In the genomic region with DNA sequence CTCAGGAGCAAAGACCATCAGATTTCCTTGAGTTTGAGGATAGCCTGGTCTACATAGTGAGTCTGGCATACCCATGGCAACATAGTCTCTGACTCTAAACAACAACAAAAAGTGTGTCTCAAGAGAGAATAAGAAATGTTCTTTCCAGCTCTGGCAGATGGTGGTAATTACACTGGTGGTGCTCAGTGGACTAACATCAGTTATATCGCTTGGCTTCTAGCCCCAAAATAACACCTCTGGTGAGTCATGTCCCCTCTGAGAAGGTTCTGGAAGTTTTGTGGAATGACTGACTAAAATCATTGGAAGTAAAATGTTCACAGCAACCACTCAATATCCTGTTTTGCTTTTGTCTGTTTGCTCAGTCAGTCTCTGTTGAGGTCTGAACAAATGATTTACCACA, we compare ENCODE assay signal across 19 mouse cellular contexts.
"Had no signal": no experiment of that assay in that cellular context is flagged by ENCODE, and none has a peak within 500 bp of the region (broad histone marks: within the 10 kb centered on the region; RNA-seq: fewer than 3 reads in every experiment).

No protein-coding gene starts in this region.

- H3K9me3 ChIP-seq: kidney, embryonic 15.5 days; limb, embryonic 15.5 days; midbrain, embryonic 15.5 days; neural tube, embryonic 13.5 days had no signal

- H3K9ac ChIP-seq: kidney, embryonic 15.5 days; limb, embryonic 15.5 days; liver, embryonic 14.5 days; liver, postnatal 0 days; lung, embryonic 14.5 days; midbrain, embryonic 15.5 days; neural tube, embryonic 13.5 days had no signal

- H3K4me1 ChIP-seq: kidney, embryonic 15.5 days; limb, embryonic 15.5 days; midbrain, embryonic 15.5 days; neural tube, embryonic 13.5 days had no signal

- ATAC-seq: liver, postnatal 0 days; lung, postnatal 0 days; midbrain, embryonic 15.5 days had no signal

- DNase-seq: kidney, adult 11 months; kidney, adult 8-10 months; kidney, postnatal 10 days; kidney, postnatal 4 days; liver, postnatal 0 days; lung, embryonic 14.5 days; retina, postnatal 1 day; right cerebral cortex, postnatal 4 days; spleen, adult 18-20 months; thymus, adult 18-20 months; thymus, postnatal 36 days had no signal

- H3K4me2 ChIP-seq: kidney, embryonic 15.5 days; limb, embryonic 15.5 days; liver, embryonic 11.5 days; lung, embryonic 14.5 days; midbrain, embryonic 11.5 days; midbrain, embryonic 15.5 days; neural tube, embryonic 13.5 days had no signal

- H3K36me3 ChIP-seq: kidney, embryonic 15.5 days; limb, embryonic 15.5 days; midbrain, embryonic 15.5 days; neural tube, embryonic 13.5 days had no signal

- H3K27me3 ChIP-seq: kidney, embryonic 15.5 days; limb, embryonic 15.5 days; midbrain, embryonic 15.5 days; neural tube, embryonic 13.5 days had no signal

- H3K27ac ChIP-seq: kidney, embryonic 15.5 days; limb, embryonic 15.5 days; liver, embryonic 14.5 days; midbrain, embryonic 15.5 days; neural tube, embryonic 13.5 days had no signal

- H3K4me3 ChIP-seq: kidney, embryonic 15.5 days; limb, embryonic 15.5 days; midbrain, embryonic 15.5 days; neural tube, embryonic 13.5 days had no signal
